Mouse (Mus musculus): Measurements from ENCODE around the gene Tmem82.
"Not testable (repeated sequence)": the region's sequence is repeated elsewhere in the genome, so short reads cannot be mapped to it uniquely, and the experiment has no call there.

Tmem82 gene

GRCm38 (mm10) chr4:141583919-141584318 lies 34.5 kb downstream of the Tmem82 start:
- no peak for DNase-seq (ENCODE audit: inconsistent age in 2 of 2, low spot score in 1 of 2)

GRCm38 (mm10) chr4:141581051-141581450 lies 37.4 kb downstream of the Tmem82 start:
- no peak for DNase-seq (ENCODE audit: inconsistent age in 2 of 2, low spot score in 1 of 2)

DNA sequence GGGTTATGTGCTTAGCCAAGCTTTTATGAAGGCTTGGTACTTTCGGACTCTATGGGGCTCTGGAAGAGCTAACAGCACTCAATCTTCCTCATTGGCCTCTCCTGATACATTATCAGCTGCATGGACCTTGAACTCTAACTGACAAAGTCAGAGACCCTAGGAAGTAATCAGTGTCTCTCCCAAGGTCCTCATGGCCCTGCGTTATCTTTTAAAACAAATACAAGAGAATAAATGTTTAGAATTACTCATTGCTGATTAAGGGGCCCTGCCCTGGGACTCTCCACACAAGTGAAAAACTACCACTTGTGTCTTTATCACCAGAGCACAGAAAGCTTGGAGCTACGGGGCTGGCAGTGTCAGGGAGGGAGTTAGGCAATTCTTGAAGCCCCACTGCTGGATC lies 39.6 kb downstream of the Tmem82 start:
- peak; percentile 22 to 60 for DNase-seq (ENCODE audit: inconsistent age in 2 of 2, low spot score in 1 of 2)

DNA sequence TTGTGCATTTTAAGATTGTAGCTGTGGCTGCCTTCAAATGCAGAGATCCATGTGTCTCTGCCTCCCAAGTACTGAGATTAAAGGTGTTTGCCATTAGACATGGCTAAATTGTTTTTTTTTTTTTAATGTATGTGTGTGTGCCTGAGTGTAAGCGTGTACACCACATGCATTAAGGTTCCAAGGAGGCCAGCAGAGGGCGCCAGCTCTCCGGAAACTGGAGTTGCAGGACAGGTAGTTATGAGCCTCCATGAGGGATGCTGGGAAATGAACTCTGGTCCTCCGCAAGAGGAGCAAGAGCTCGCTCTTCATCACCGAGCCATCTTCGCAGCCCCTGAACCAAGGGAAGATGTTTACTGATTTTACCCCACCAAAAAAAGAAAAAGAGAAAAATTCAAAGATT lies 41.6 kb downstream of the Tmem82 start:
- no peak for DNase-seq (ENCODE audit: inconsistent age in 2 of 2, low spot score in 1 of 2)

GRCm38 (mm10) chr4:141576404-141576803 lies 42.0 kb downstream of the Tmem82 start:
- DNase-seq (ENCODE audit: inconsistent age in 2 of 2, low spot score in 1 of 2), result no peak

GRCm38 (mm10) chr4:141574789-141575702 lies 43.4 kb downstream of the Tmem82 start:
- DNase-seq (ENCODE audit: inconsistent age in 2 of 2, low spot score in 1 of 2), result peak; percentile 89 to 96

DNA sequence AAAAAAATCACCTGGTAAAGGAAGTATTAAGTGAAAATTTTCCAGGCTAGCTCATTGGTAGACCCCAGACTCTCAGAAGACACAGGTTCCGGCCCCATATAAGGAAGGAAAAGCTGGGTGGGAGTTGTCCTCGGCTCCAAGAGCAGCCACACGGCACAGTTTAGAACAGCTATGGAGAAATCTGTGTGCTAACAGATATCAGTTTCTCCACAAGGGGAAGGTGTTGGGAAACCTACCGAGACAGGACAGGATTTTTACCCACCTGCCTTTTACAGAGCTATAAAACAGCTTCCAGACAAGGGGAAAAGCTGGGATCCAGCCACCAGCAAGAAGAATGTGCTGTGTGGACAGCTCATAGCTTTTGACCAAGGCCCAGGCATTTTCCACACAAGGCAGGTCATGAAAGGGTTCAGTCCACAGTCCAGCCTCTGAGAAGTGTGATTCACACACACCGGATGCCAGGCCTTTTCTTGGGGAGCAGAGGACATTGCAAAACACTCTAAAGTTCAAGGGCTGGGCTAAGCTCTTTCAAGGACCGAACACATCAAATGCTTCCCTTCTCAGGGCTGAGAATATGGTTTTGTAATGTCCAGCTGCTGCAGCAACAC lies 45.0 kb downstream of the Tmem82 start:
- DNase-seq (ENCODE audit: inconsistent age in 2 of 2, low spot score in 1 of 2), result peak; percentile 92 to 96

GRCm38 (mm10) chr4:141572668-141573358 lies 45.6 kb downstream of the Tmem82 start:
- DNase-seq (ENCODE audit: inconsistent age in 2 of 2, low spot score in 1 of 2), result peak; percentile 42 to 75

GRCm38 (mm10) chr4:141571934-141572333 lies 46.5 kb downstream of the Tmem82 start:
- peak; percentile 25 to 51 for DNase-seq (ENCODE audit: inconsistent age in 2 of 2, low spot score in 1 of 2)

DNA sequence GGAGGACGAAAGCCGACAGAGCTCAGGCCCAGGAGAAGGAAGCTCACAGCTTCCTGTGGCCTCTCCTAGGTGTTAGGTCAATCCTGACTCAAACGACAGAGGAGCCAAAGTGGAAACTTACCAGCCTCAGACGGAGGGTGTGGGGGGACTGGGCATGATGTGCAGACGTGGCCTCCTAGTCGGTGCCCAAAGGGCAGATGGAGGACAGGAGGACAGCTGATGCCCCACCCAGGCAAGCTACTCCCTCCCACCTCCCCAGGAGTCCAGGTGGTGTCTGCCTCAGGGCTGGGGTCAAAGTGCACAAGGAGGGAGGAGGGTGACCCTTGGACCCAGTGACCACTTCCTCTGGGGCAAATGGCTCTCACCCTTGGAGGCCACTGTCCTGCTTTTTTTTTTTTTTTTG lies 47.1 kb downstream of the Tmem82 start:
- DNase-seq (ENCODE audit: inconsistent age in 2 of 2, low spot score in 1 of 2), result peak; percentile 76 to 90

GRCm38 (mm10) chr4:141570821-141571220 lies 47.6 kb downstream of the Tmem82 start:
- DNase-seq (ENCODE audit: inconsistent age in 2 of 2, low spot score in 1 of 2), result no peak

GRCm38 (mm10) chr4:141570004-141570403 lies 48.4 kb downstream of the Tmem82 start:
- peak; percentile 66 to 80 for DNase-seq (ENCODE audit: inconsistent age in 2 of 2, low spot score in 1 of 2)

DNA sequence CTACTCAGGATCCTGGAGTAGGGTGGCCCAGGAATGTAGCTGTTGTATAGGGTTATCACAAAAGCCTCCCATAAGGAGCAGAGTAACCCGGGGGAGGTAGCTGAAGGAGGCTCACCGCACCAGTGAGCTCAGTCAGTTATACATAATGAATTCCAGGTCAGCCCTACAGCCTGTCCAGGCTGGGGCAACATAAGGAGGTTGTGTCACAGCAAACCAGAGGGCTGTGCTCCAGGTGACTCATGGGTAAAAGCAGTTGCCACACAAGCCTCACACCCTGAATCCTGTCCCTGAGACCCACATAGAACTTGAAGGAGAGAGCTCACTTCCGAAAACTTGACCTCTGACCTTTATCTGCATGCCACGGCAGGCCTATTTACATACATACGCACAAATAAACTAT lies 49.5 kb downstream of the Tmem82 start:
- DNase-seq (ENCODE audit: inconsistent age in 2 of 2, low spot score in 1 of 2), result peak; percentile 26 to 73

- DNase-seq (ENCODE audit: inconsistent age in 2 of 2, low spot score in 1 of 2), result not testable (repeated sequence)
Measured at GRCm38 (mm10) chr4:141567174-141567573, 51.3 kb downstream of the Tmem82 start.

GRCm38 (mm10) chr4:141566187-141566586 lies 52.2 kb downstream of the Tmem82 start:
- peak in 1 of 2 experiments; percentile 30 for DNase-seq (ENCODE audit: inconsistent age in 2 of 2, low spot score in 1 of 2)

- peak; percentile 66 to 85 for DNase-seq (ENCODE audit: inconsistent age in 2 of 2, low spot score in 1 of 2)
Measured at GRCm38 (mm10) chr4:141565325-141565724, 53.1 kb downstream of the Tmem82 start.

DNA sequence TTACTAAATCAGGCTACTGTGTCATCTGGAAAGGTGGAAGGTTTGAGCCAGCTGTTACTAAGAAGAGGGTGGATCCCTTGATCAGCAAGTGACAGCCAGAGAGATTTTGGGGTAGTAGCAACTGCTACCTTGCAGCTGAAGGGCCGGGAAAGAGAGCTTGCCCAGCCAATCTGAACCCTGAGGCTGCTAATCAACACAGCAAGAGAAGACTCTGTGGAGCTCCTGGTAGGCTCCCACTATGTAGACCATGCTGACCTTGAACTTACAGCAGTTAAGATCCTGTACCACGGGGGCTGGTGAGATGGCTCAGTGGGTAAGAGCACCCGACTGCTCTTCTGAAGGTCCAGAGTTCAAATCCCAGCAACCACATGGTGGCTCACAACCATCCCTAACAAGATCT lies 53.8 kb downstream of the Tmem82 start:
- peak; percentile 20 to 54 for DNase-seq (ENCODE audit: inconsistent age in 2 of 2, low spot score in 1 of 2)

DNA sequence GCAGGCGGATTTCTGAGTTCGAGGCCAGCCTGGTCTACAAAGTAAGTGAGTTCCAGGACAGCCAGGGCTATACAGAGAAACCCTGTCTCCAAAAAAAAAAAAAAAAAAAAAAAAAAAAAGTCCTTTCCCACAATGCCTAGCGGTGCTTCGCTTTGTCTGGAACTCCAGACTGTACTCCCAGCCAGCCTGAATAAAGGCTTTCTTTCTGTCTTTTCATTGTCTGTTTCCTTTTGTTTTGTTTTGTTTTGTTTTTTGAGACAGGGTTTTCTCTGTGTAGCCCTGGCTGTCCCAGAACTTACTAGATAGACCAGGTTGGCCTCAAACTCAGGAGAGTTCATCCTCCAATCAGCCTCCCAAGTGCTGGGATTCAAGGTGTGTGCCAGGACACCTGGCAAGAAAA lies 54.2 kb downstream of the Tmem82 start:
- no peak for DNase-seq (ENCODE audit: inconsistent age in 2 of 2, low spot score in 1 of 2)
